Comparison of ENCODE assay signal across 26 mouse cellular contexts in the genomic region with DNA sequence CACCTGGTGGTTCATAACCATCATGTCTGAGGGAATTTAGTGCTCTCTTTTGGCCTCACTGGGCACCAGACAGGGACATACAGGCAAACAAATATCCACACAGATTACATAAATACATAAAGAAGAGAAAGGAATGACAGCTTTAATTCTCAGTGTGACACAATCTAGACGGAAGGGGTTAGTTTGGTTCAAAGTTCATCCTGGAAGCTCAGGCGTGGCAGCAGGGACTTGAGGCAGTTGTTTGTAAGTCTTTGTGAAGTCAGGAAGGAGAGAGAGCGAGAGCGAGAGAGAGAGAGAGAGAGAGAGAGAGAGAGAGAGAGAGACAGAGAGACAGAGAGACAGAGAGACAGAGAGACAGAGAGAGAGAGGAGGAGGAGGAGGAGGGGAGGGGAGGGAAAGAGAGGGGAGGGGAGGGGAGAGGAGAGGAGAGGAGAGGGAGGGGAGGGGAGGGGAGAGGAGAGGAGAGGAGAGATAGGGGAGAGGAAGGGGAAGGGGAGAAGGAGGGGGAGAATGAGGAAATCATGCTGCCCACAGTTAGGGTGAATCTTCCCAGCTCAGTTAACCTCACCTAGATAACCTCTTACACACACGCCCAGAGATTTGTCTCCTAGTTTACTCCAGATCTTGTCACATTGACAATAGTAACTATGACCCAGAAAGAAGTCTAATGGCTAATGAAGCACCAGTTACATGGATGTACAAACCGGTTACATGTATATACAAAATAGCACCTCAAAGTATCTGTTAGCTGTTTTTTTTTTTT. TPM values are rescaled to one million over a fixed set of nuclear protein-coding genes. Genes with fewer than 3 reads are reported as not detected.
DNase-seq lines count a peak whose midpoint lies in the region; ATAC-seq lines count a peak whose summit lies in the region.
"Had no signal": no experiment of that assay in that cellular context is flagged by ENCODE, and none has a peak within 500 bp of the region (broad histone marks: within the 10 kb centered on the region; RNA-seq: fewer than 3 reads in every experiment).

No protein-coding gene starts in this region.

- 63% methylated on average over 6 of the region's 6 CpGs for WGBS in intestine, embryonic 16.5 days

- peak; percentile 13 for DNase-seq in heart, adult 11 months
- no peak for DNase-seq in heart, adult 8-10 months (ENCODE audit: low spot score)
- DNase-seq in yolk sac, embryonic 10.5 days (ENCODE audit: low spot score): peak; percentile 42
- DNase-seq in frontal cortex, postnatal 10 days (ENCODE audit: low spot score in 2 of 2): no peak
- DNase-seq in c-Kit-positive CD71-positive TER-119-positive erythroid progenitor cells, embryonic 14.5 days (ENCODE audit: low spot score): no peak
- DNase-seq: adrenal gland, adult 8-10 months; adrenal gland, postnatal 25 days; cerebellum, adult 18-20 months; cerebellum, adult 9-10 months; cerebellum, postnatal 14 days; gastrocnemius, postnatal 10 days; gastrocnemius, postnatal 36 days; heart, postnatal 10 days; heart, postnatal 36 days; kidney, adult 18-20 months had no signal

- H3K27me3 ChIP-seq in intestine, embryonic 16.5 days (replicated peaks; ENCODE audit: control insufficient read depth, insufficient read depth, low read length): no peaks in the 10 kb centered on the region
- H3K27me3 ChIP-seq: embryonic facial prominence, embryonic 12.5 days; embryonic facial prominence, embryonic 15.5 days; heart, embryonic 12.5 days had no signal

- no peaks in the 10 kb centered on the region for H3K4me1 ChIP-seq in intestine, embryonic 16.5 days (ENCODE audit: control insufficient read depth, insufficient read depth, low read length)
- H3K4me1 ChIP-seq: embryonic facial prominence, embryonic 12.5 days; embryonic facial prominence, embryonic 15.5 days; heart, embryonic 12.5 days; heart, embryonic 15.5 days had no signal

- no peak overlapping the region for H3K9ac ChIP-seq in intestine, embryonic 16.5 days (ENCODE audit: low read depth, low read length)
- H3K9ac ChIP-seq: embryonic facial prominence, embryonic 12.5 days; embryonic facial prominence, embryonic 15.5 days; heart, embryonic 12.5 days; heart, embryonic 15.5 days; hindbrain, embryonic 14.5 days had no signal

- peak; percentile 55 for ATAC-seq in intestine, embryonic 16.5 days
- ATAC-seq: activated CD4-positive, CD25-positive, alpha-beta regulatory T cell, adult 4 months; forebrain, embryonic 14.5 days; hindbrain, postnatal 0 days; inflammation-experienced regulatory T-cells, adult 6 months had no signal

- no peak overlapping the region for H3K4me2 ChIP-seq in intestine, embryonic 16.5 days (ENCODE audit: low read depth, low read length)
- H3K4me2 ChIP-seq: embryonic facial prominence, embryonic 12.5 days; embryonic facial prominence, embryonic 15.5 days; heart, embryonic 12.5 days; heart, embryonic 15.5 days; hindbrain, embryonic 14.5 days had no signal

- no peaks in the 10 kb centered on the region for H3K9me3 ChIP-seq in intestine, embryonic 16.5 days (ENCODE audit: control insufficient read depth, low read length)
- H3K9me3 ChIP-seq: embryonic facial prominence, embryonic 12.5 days; embryonic facial prominence, embryonic 15.5 days; heart, embryonic 15.5 days; hindbrain, embryonic 10.5 days had no signal

- H3K4me3 ChIP-seq in intestine, embryonic 16.5 days (ENCODE audit: low read length): no peak overlapping the region
- H3K4me3 ChIP-seq: embryonic facial prominence, embryonic 12.5 days; embryonic facial prominence, embryonic 15.5 days; heart, embryonic 12.5 days; heart, embryonic 15.5 days; hindbrain, embryonic 10.5 days had no signal

- no peaks in the 10 kb centered on the region for H3K36me3 ChIP-seq in intestine, embryonic 16.5 days (ENCODE audit: control insufficient read depth, insufficient read depth, low read length)
- H3K36me3 ChIP-seq: embryonic facial prominence, embryonic 12.5 days; embryonic facial prominence, embryonic 15.5 days; heart, embryonic 12.5 days; heart, embryonic 15.5 days; hindbrain, embryonic 10.5 days had no signal

- no peak overlapping the region for H3K27ac ChIP-seq in intestine, embryonic 16.5 days (ENCODE audit: low read length)
- H3K27ac ChIP-seq: embryonic facial prominence, embryonic 12.5 days; embryonic facial prominence, embryonic 15.5 days; heart, embryonic 15.5 days; hindbrain, embryonic 10.5 days; hindbrain, embryonic 14.5 days; hindbrain, postnatal 0 days had no signal

RNA-seq across cellular contexts. Expression of gene Psmd7, which starts 5.9 kb away (rescaled TPM):
- total RNA-seq in heart, adult 8-10 months (2022): 100 to 1,000 TPM; 103 to 113 (median 104) TPM
- polyA plus RNA-seq in intestine, embryonic 16.5 days (2015; fragmentation: Nextera tagmentation; extraction: Ambion mirVana): 195 and 219 TPM in 2 replicates

Comparison
In these comparisons a context has a peak if more than half of its experiments do, and no peak if none do; other contexts are left out.
1. DNase-seq: peak in heart, adult 11 months (single experiment) and yolk sac, embryonic 10.5 days (single experiment); none in heart, adult 8-10 months (single experiment), frontal cortex, postnatal 10 days (0 of 2) and c-Kit-positive CD71-positive TER-119-positive erythroid progenitor cells, embryonic 14.5 days (single experiment).